Mouse (Mus musculus) left cerebral cortex, postnatal 25 days (tissue): ENCODE measurements at regions not wholly inside any gene's neighbourhood (a gene's known extent, or its start where the extent isn't known, plus 50 kb on each side); places are given as distances from the start of the nearest gene placed in this dataset.

Source experiments
- DNase-seq, 2 experiments: peaks; one replicate each; pipeline ENCODE4 v3.0.0; 2022; ENCODE audit warnings: low spot score in 2 of 2, mixed read lengths in 1 of 2
- intact Hi-C: fragments of 180-260 bp; cut with DNase I; formaldehyde crosslinking; loops from one replicate; pipeline ENCODE4 v1.15.1; 2025

- no peak for DNase-seq
Measured at GRCm38 (mm10) chr3:132237344-132237743, 152.3 kb downstream of the Dkk2 start.

DNA sequence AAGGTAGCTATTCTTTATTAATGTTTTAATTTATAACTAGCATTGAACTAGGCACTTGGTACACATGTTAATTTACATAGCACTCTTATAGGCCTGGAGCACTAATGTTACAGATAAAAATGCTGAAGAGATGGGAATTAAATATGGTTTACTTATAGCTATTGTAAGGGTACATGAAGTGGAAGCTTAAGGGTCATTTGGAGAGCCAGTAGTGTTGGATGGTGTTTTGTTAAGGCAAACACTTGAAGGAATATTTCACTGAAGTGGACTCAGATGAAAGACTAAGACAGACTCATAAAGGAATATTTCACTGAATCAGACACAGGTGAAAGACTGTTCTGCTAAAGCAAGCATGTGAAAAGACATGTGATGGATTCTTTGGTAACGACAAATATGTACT, 172.7 kb downstream of the Dkk2 start:
- intact Hi-C loops, result no loop called here

More at GRCm38 (mm10) chr3:132237344-132237743, 152.3 kb downstream of the Dkk2 start:
- intact Hi-C loops, result no loop called here

DNA sequence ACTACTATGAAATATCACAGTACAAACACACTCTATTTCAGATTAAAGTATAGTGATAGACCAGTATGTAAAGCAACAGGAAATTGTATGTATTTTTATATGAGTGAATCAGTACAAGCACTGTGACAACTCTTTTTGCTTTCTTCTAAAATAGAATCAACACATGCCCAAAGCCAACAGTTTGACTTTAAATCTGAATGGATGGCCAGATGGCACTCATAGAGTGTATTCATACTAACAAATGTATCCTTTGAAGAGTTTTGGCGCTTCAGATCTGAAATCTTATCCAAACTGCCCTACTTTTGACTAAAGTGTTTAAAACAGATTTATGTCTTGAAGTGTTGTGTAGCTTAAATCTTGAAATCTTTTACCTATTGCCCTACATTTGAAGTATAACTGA, 184.5 kb downstream of the Dkk2 start:
- peak in 1 of 2 experiments; percentile 80 for DNase-seq
- intact Hi-C loops, result no loop called here

More for the DNA sequence above, 172.7 kb downstream of the Dkk2 start:
- no peak for DNase-seq

GRCm38 (mm10) chr3:132274786-132275185, 189.7 kb downstream of the Dkk2 start:
- intact Hi-C loops, result no loop called here
- DNase-seq, result no peak

DNA sequence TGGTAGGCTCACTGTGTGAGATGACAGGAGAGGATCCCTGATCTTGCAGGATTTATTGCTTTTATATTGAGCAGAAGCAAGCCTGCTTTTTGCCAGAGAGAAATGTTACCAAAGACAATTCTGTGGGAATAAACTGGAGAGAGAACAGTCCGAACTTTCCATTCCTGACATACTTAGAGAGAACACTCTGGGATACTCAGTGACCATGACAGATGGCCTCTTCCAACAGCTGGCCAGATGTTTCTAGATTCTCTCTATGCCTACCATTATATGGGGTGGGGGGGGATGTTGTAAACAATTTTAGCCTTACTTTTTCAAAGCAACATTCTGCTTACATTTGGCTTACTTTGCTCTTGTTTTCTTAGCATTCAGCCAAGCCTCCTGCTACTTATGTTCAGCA, 192.7 kb downstream of the Dkk2 start:
- DNase-seq, result no peak
- intact Hi-C loops, result no loop called here

DNA sequence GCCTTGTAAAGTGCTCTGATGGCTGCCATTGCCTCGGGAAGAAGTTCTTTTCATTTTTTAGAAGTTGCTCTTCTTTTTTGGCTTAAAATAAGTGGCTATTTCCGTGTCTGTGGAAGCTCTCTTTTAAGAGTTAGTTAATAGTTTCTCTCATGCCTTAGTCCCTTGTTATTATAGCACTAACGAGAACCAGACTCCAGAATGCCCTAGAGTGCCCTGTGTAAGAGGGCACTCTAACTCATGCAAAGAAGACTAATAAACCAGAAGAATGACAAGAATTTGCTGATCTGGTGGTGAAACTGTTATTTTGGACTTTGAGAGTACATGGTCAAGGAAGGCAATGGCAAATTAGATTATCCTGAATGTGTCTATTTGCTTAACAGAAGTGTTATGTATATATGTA, 202.6 kb downstream of the Dkk2 start:
- DNase-seq, result no peak
- intact Hi-C loops, result no loop called here

DNA sequence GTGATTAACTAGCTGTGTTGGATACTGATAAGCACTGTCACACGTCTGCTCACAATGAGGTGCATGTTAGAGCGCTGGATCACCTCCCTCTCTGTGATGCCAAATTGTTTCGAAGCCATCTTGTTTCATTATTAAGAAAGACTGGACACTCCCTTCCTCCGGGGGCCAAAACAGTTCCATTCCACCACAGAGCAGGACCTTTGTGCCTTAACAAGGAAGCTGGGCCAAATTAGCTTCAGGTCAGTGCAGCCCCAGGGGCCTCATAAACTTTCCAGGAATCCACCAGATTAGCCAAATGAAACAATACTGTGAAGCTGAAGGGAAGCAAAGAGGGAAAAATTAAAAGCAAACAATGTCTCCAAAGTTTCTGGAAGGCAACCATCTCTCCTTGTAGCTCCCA, 241.9 kb downstream of the Dkk2 start:
- DNase-seq, result no peak
- intact Hi-C loops, result no loop called here

DNA sequence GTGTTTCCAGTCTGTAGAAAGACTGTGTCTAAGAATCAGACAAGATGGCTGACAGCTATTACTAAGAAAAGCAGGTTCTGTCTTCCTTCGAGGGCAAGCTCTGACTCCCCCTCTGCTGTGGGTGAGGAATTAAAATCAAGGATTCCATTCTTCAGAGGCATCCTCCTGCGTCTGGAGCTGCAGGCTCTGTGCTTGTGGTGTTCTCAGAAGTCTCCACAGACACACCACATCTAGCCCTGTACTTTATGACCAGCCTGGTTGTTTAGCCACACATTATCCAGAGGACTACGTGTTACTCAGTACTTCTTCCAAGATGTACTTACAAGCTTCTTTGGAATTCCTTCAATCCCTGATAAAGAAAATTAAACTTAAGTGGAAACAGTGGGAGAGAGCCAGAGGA, 258.5 kb downstream of the Dkk2 start:
- intact Hi-C loops, result no loop called here
- no peak for DNase-seq

- no peak for DNase-seq
- intact Hi-C loops, result no loop called here
Measured at GRCm38 (mm10) chr3:132345856-132346255, 260.8 kb downstream of the Dkk2 start.

GRCm38 (mm10) chr3:132349602-132350001, 264.5 kb downstream of the Dkk2 start:
- intact Hi-C loops, result no loop called here
- DNase-seq, result no peak

DNA sequence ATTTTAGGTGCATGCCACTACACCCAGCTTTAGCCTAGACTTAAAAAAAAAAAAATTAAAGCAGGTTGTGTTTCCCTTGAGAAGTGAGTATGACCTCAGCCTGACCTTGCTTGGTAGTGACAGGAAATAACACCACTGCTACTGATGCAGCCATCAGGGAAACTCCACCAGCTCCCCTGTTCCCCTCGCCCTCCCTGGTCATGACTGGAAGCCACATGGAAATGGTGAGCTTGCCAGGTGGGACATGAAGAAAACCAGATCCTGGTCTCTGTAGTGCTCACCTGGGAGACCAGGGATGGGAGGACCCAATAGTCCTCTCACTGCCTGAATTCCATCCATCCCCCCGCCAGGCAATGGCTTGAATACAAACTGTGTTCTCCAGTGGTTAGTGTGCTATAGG, 268.1 kb downstream of the Dkk2 start:
- DNase-seq, result no peak
- intact Hi-C loops, result no loop called here

DNA sequence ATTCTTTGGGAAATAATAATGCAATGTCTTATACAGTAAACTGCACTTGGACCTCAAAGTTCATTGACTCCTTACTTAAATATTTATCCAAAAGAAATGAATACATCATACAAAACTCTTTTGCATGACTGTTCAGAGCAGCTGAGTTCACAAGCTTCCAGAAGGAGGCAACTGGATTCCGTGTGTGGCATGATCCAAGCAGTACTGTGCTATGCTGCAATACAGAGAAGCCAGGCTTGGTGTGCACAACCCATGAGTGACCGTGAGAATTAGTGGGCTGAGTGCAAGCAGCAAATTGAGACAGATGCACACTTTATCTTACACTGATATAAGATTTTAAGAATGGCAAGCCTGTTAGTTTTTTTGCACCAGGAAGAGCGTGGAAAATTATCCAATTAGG, 270.0 kb upstream of the Gimd1 start:
- intact Hi-C loops, result no loop called here
- DNase-seq, result no peak

DNA sequence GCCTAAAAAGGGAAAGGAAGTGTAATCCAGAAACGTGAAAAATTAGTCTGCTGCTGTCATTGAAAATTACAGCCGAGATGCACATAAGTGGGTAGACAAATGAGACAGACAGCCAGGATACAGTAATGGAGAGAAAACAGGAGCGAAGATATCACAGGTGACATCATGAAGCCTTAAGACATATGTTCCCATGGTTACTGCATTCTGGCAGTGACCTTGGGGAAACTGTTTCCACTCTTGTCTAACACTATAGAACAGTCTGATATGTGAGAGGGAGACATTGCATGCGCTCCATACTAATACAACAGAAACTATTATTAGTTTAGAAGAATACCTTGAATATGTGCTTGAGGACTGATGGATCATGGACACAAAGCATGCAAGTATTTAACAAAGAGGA, 254.0 kb upstream of the Gimd1 start:
- DNase-seq, result no peak
- intact Hi-C loops, result no loop called here

GRCm38 (mm10) chr3:132417742-132418141, 211.9 kb upstream of the Gimd1 start:
- no peak for DNase-seq
- intact Hi-C loops, result no loop called here

- intact Hi-C loops, result no loop called here
- no peak for DNase-seq
Measured at GRCm38 (mm10) chr3:132425819-132426671, 203.6 kb upstream of the Gimd1 start.

- intact Hi-C loops, result no loop called here
- DNase-seq, result no peak
Measured at GRCm38 (mm10) chr3:132427244-132427643, 202.4 kb upstream of the Gimd1 start.

- intact Hi-C loops, result no loop called here
- DNase-seq, result no peak
Measured at GRCm38 (mm10) chr3:132428148-132428547, 201.5 kb upstream of the Gimd1 start.

- no peak for DNase-seq
- intact Hi-C loops, result no loop called here
Measured at GRCm38 (mm10) chr3:132431805-132432204, 197.8 kb upstream of the Gimd1 start.

- intact Hi-C loops, result no loop called here
- DNase-seq, result no peak
Measured at GRCm38 (mm10) chr3:132441226-132441625, 188.4 kb upstream of the Gimd1 start.

DNA sequence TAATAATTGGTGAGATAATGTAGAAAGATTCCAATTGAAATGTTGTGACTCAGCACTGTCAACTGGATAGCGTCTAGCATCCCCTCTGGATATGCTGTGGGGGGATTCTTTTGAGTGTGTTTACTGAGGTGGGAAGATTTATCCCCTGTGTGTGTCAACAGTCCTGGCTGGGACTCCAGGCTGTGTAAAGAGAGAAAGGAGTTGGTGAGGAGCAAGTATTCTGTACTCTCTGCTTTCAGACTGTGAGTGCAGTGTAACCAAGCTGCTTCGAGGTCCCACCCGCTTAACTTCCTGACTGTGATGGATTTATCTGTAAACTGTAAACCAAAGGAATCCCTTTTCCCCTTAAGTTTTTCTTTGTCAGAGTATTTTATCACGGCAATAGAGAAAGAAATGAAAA, 175.7 kb upstream of the Gimd1 start:
- intact Hi-C loops, result no loop called here
- no peak for DNase-seq

DNA sequence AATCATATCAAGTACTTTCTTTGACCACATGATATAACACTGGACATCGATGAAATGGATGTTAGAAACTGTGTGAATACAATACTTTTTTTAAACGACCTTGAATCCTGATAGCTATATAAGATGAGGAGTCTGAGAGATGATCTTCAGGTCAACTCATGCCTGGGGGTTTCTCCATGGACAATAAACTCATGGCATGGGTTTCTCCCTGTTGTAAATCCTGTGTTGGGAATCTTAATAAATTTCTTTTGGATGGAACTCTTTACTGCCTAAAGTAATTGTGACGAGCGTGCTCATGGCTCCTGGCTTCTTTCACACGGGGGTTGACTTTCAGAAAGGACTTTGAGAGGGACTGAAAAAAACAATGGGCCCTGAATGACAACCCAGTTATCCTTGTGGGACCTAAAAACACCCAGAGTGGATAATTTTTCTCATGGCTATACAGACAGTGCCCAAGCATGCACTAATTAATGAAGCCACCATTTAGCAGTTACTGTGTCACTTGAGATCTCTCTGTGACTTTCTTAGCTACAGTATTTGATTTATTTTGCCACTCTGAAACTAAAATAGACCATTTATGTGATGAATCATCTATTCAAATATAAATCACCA, 167.2 kb upstream of the Gimd1 start:
- DNase-seq, result no peak
- intact Hi-C loops, result no loop called here
